Mouse (Mus musculus): ENCODE results near the gene Insl3. TPM values are rescaled to one million over a fixed set of nuclear protein-coding genes. Genes with fewer than 3 reads are reported as not detected.

Gene Insl3
- 1.7 and 3.8 TPM in 2 replicates for polyA plus RNA-seq (2015; fragmentation: Nextera tagmentation; extraction: Ambion mirVana)

DNA sequence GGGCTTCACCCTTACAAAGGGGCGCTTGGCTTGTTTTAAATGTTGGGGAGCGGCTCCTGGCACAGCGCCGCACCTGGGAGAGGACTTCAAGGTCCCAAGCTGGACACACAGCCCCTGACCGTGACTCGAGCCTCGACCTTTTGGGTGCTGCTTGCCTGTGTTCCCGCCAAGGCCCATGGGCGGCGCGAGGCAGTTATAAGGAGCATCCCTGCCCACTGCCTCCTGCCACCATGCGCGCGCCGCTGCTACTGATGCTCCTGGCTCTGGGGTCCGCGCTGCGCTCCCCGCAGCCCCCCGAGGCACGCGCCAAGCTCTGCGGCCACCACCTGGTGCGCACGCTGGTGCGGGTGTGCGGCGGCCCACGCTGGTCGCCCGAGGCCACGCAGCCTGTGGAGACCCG is at the start of gene Insl3:
Insl3 (plus strand) TSS at position 187 of the 400 bp plus-strand sequence.
- H3K4me3 ChIP-seq, result no peak within 1 kb of the TSS
- WGBS, result 15% methylated on average over 33 of the region's 33 CpGs
- no peaks in the 10 kb centered on the region for H3K36me3 ChIP-seq
- H3K4me2 ChIP-seq, result no peak within 1 kb of the TSS
- no peak within 1 kb of the TSS for H3K27ac ChIP-seq
- H3K9ac ChIP-seq, result no peak within 1 kb of the TSS
- no peak for ATAC-seq (replicated peaks; ENCODE audit: insufficient number of reproducible peaks, insufficient read depth, low FRiP score, low read depth)
- H3K27me3 ChIP-seq, result peaks cover 100% of the 10 kb centered on the region
- H3K9me3 ChIP-seq (replicated peaks), result no peaks in the 10 kb centered on the region
- peaks cover 42% of the 10 kb centered on the region for H3K4me1 ChIP-seq (replicated peaks)

DNA sequence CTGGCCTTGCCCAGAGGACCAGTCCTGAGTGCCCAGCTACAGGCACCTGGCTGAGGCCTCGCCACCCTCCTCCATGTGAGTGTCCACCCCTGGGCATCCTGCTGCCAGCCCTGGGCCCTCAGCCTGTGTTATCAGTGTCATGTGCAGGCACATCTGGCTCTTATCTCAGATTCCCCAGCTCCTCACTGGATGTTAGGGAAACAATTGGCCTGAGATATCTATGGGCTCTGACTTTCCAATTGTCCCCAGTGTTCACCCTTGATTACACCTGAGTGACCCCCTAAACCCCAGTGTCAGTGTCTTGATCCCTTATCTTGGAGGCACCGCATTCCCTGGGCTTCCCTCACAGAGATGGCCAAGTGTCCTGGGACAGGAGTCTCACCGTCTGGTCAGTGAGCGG is 49.7 kb upstream of the Insl3 start:
- Histone ChIP-seq H3K4me3 (no peak overlapping the region), H3K36me3 (no peaks in the 10 kb centered on the region), H3K9me3 (replicated peaks) (no peaks in the 10 kb centered on the region), H3K4me1 (replicated peaks) (peaks cover 2% of the 10 kb centered on the region), H3K4me2 (no peak overlapping the region), H3K27ac (no peak overlapping the region), H3K9ac (no peak overlapping the region), H3K27me3 (peaks cover 29% of the 10 kb centered on the region)
- ATAC-seq (replicated peaks; ENCODE audit: insufficient number of reproducible peaks, insufficient read depth, low FRiP score, low read depth), result no peak
- 76% methylated on average over 4 of the region's 4 CpGs for WGBS

DNA sequence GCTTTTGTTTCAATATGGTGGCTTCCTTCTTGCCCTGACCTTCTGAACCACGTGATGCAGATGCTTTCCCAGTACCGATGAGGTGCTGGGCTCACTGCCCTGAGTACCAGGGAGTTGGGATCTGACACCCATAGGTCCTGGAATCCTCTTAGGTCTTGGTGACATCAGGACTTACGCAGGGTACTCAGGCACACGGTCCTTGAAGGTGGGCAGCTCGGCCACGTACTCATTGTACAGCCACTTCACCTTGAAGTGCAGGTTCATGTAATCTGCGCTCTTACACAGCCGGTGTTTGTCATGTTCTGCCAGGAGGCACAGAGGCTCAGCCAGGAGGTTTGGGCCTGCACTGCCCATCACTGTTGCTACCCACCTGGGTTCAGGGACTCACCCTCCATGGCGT is 43.5 kb upstream of the Insl3 start:
- Histone ChIP-seq H3K9ac (no peak overlapping the region), H3K9me3 (replicated peaks) (no peaks in the 10 kb centered on the region), H3K4me3 (no peak overlapping the region), H3K27ac (no peak overlapping the region), H3K4me1 (replicated peaks) (no peaks in the 10 kb centered on the region), H3K4me2 (no peak overlapping the region), H3K27me3 (0 out of 2 replicates have a peak, but pooled peaks cover 7% of the 10 kb centered on the region), H3K36me3 (no peaks in the 10 kb centered on the region)
- ATAC-seq (replicated peaks; ENCODE audit: insufficient number of reproducible peaks, insufficient read depth, low FRiP score, low read depth), result no peak
- WGBS, result 75% methylated on average over 9 of the region's 9 CpGs

- no peak overlapping the region; the same call in 1 of the 2 replicates for H3K9ac ChIP-seq
- peak; percentile 16; the same call in 1 of the 2 replicates for ATAC-seq (replicated peaks; ENCODE audit: insufficient number of reproducible peaks, insufficient read depth, low FRiP score, low read depth)
- H3K4me1 ChIP-seq (replicated peaks), result peaks cover 7% of the 10 kb centered on the region
- H3K36me3 ChIP-seq, result no peaks in the 10 kb centered on the region
- H3K4me3 ChIP-seq, result no peak overlapping the region; the same call in 1 of the 2 replicates
- peak overlapping the region; percentile 27 for H3K4me2 ChIP-seq
- peaks cover 85% of the 10 kb centered on the region for H3K27me3 ChIP-seq
- H3K27ac ChIP-seq, result no peak overlapping the region
- WGBS, result 2% methylated on average over 24 of the region's 24 CpGs
- H3K9me3 ChIP-seq (replicated peaks), result no peaks in the 10 kb centered on the region
These were observed 34.4 kb upstream of the Insl3 start for GRCm38 (mm10) chr8:71654600-71654999.

DNA sequence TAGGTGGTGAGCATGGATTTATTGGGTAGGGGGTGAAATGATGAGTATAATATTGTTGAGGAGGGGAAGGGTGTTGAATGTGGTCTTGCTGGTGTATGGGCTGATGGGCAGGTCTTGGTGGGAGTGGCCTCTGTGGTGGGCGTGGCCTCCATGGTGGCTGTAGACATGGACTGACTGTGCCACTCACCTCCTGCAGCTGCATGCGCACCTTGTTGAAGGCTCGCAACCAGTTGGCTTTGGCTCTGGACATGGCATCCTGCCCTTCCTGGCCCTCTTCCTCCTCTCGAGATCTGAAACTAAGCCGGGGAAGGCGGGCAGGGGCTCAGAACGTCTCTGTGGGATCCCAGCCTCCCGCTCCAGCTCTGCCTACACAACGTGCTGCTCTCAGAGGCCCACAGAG is 31.2 kb upstream of the Insl3 start:
- Histone ChIP-seq H3K4me3 (no peak overlapping the region), H3K4me1 (replicated peaks) (peaks cover 10% of the 10 kb centered on the region), H3K27me3 (peaks cover 88% of the 10 kb centered on the region), H3K9me3 (replicated peaks) (no peaks in the 10 kb centered on the region), H3K36me3 (no peaks in the 10 kb centered on the region), H3K4me2 (no peak overlapping the region), H3K27ac (no peak overlapping the region), H3K9ac (no peak overlapping the region)
- 23% methylated on average over 9 of the region's 9 CpGs for WGBS
- ATAC-seq (replicated peaks; ENCODE audit: insufficient number of reproducible peaks, insufficient read depth, low FRiP score, low read depth), result no peak

DNA sequence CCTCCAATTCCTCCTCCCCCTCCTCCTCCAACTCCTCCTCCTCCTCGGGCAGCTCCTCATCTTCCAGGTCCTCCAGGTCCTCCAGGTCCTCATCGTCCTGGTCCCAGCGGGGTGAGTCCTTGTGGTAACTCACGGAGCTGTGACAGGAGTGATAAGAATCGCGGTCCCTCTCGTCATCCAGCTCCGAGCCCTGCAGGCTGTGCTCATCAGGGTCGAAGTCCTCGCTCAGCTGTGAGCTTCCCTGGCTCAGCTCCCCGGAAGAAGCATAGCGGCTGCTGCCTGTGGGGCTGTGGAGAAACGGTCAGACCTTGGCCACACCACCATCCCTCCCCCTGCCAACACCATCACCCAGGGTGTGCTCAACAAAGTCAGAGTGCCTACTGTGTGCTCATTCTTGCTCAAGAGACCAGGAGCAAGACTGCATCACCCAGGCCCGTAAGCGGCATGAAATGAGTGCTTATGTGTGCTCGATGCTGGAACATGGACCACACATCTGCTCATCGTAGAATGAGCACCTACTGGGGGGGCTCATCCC is 30.4 kb upstream of the Insl3 start:
- peaks cover 86% of the 10 kb centered on the region for H3K27me3 ChIP-seq
- H3K4me2 ChIP-seq, result no peak overlapping the region
- WGBS, result 20% methylated on average over 17 of the region's 17 CpGs
- no peaks in the 10 kb centered on the region for H3K36me3 ChIP-seq
- H3K4me1 ChIP-seq (replicated peaks), result peaks cover 10% of the 10 kb centered on the region
- H3K9ac ChIP-seq, result no peak overlapping the region
- ATAC-seq (replicated peaks; ENCODE audit: insufficient number of reproducible peaks, insufficient read depth, low FRiP score, low read depth), result no peak
- no peak overlapping the region for H3K27ac ChIP-seq
- no peak overlapping the region for H3K4me3 ChIP-seq
- no peaks in the 10 kb centered on the region for H3K9me3 ChIP-seq (replicated peaks)

GRCm38 (mm10) chr8:71659751-71660150 is 29.3 kb upstream of the Insl3 start:
- Histone ChIP-seq H3K36me3 (no peaks in the 10 kb centered on the region), H3K4me1 (replicated peaks) (peaks cover 6% of the 10 kb centered on the region), H3K9ac (no peak overlapping the region), H3K27ac (no peak overlapping the region), H3K4me3 (no peak overlapping the region), H3K27me3 (peaks cover 74% of the 10 kb centered on the region), H3K4me2 (no peak overlapping the region), H3K9me3 (replicated peaks) (no peaks in the 10 kb centered on the region)
- ATAC-seq (replicated peaks; ENCODE audit: insufficient number of reproducible peaks, insufficient read depth, low FRiP score, low read depth), result no peak
- 73% methylated on average over 1 of the region's 1 CpGs for WGBS

DNA sequence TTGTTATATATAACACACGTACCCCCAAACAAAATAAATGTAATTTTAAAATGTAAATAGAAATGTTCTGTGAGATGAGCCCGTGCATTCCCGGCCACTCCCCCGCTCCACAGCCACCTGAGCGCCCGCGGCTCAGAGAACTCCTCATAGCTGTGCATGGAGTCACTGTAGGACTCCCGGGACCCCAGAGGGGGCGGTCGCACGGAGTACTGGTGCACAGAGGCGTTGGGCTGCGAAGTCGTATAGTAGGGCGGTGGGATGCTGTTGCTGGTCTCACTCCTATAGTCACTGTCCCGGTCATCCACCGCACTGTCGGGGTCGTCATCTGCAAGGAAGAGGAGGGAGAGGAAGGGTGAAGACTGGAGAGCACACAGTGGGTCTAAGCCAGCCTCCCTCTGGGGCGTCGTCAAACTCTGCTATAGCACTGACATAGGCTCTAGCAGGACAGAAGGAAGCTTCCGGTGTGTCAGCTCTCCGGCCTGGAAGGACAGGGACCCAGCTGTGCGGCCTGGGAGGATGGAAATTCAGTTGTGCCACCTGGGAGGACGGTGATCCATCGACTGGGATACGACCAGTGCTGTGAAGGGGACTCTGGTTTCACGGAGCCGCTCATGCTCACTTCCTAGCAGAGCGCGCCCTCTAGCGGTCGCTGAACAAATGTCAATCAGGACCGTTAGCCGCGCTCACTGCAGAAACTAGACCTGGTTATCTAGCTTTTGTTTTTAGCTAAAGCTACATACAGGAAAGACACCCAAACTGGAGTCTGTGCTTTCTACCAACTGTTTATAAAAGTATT is 28.5 kb upstream of the Insl3 start:
- no peaks in the 10 kb centered on the region for H3K9me3 ChIP-seq (replicated peaks)
- peaks cover 8% of the 10 kb centered on the region for H3K4me1 ChIP-seq (replicated peaks)
- peaks cover 66% of the 10 kb centered on the region for H3K27me3 ChIP-seq
- H3K4me2 ChIP-seq, result no peak overlapping the region
- H3K36me3 ChIP-seq, result no peaks in the 10 kb centered on the region
- no peak overlapping the region for H3K27ac ChIP-seq
- no peak overlapping the region for H3K9ac ChIP-seq
- H3K4me3 ChIP-seq, result no peak overlapping the region
- 10% methylated on average over 36 of the region's 36 CpGs for WGBS
- peak; percentile 43; the same call in 1 of the 2 replicates for ATAC-seq (replicated peaks; ENCODE audit: insufficient number of reproducible peaks, insufficient read depth, low FRiP score, low read depth)

- peak overlapping the region; percentile 40 for H3K27ac ChIP-seq
- WGBS, result 5% methylated on average over 22 of the region's 22 CpGs
- H3K27me3 ChIP-seq, result peaks cover 28% of the 10 kb centered on the region
- H3K4me3 ChIP-seq, result peak overlapping the region; percentile 29
- peak overlapping the region; percentile 28; the same call in 1 of the 2 replicates for H3K9ac ChIP-seq
- peak overlapping the region; percentile 59 for H3K4me2 ChIP-seq
- H3K4me1 ChIP-seq (replicated peaks), result peaks cover 49% of the 10 kb centered on the region
- no peaks in the 10 kb centered on the region for H3K36me3 ChIP-seq
- H3K9me3 ChIP-seq (replicated peaks), result no peaks in the 10 kb centered on the region
- ATAC-seq (replicated peaks; ENCODE audit: insufficient number of reproducible peaks, insufficient read depth, low FRiP score, low read depth), result peak; percentile 34
These were observed 23.5 kb upstream of the Insl3 start for GRCm38 (mm10) chr8:71665331-71666130.

DNA sequence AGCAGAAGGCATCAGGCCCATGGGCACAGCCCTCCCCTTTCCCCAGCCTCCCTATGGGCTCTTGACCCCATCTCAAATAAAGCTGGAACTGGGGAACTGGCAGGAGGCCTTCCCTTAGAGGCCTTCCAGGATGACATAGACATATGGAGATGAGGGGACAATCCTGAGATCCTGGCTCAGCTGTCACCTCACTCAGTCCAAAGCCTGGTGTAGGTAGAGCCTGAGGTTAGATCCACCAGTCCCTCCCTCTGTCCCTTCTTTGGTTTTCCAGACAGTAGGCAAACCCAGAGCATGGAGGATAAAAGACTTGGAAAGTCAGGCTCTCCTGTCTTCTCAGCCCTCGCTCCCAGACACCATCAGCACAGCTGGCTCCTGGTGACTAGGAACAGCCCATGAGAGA is 22.2 kb upstream of the Insl3 start:
- no peak for ATAC-seq (replicated peaks; ENCODE audit: insufficient number of reproducible peaks, insufficient read depth, low FRiP score, low read depth)
- Histone ChIP-seq H3K4me3 (no peak overlapping the region), H3K9me3 (replicated peaks) (no peaks in the 10 kb centered on the region), H3K27me3 (peaks cover 21% of the 10 kb centered on the region; the same call in 1 of the 2 replicates), H3K4me2 (no peak overlapping the region), H3K9ac (no peak overlapping the region), H3K36me3 (no peaks in the 10 kb centered on the region), H3K27ac (no peak overlapping the region), H3K4me1 (replicated peaks) (peaks cover 60% of the 10 kb centered on the region)
- 50% methylated on average over 1 of the region's 1 CpGs for WGBS

- Histone ChIP-seq H3K9ac (peak overlapping the region; percentile 37; the same call in 1 of the 2 replicates), H3K4me1 (replicated peaks) (peaks cover 63% of the 10 kb centered on the region), H3K9me3 (replicated peaks) (no peaks in the 10 kb centered on the region), H3K27me3 (peaks cover 19% of the 10 kb centered on the region; the same call in 1 of the 2 replicates), H3K27ac (peak overlapping the region; percentile 69), H3K36me3 (no peaks in the 10 kb centered on the region), H3K4me2 (no peak overlapping the region), H3K4me3 (no peak overlapping the region)
- WGBS, result 66% methylated on average over 5 of the region's 5 CpGs
- ATAC-seq (replicated peaks; ENCODE audit: insufficient number of reproducible peaks, insufficient read depth, low FRiP score, low read depth), result no peak
These were observed 21.8 kb upstream of the Insl3 start for GRCm38 (mm10) chr8:71667256-71667655.
